ENCODE assay signal across 8 mouse cellular contexts in genomic region chr13:35886121-35886725, GRCm38 (mm10). TPM values are rescaled to one million over a fixed set of nuclear protein-coding genes. Genes with fewer than 3 reads are reported as not detected.
DNase-seq lines count a peak whose midpoint lies in the region; ATAC-seq and TF ChIP-seq lines count a peak whose summit lies in the region.

No protein-coding gene starts in this region.

- no peak overlapping the region for H3K9ac ChIP-seq in forebrain, embryonic 11.5 days (ENCODE audit: low read length)
- H3K9ac ChIP-seq in forebrain, embryonic 13.5 days, result no peak overlapping the region
- H3K9ac ChIP-seq in kidney, postnatal 0 days (ENCODE audit: low read depth, low read length), result no peak overlapping the region

- H3K36me3 ChIP-seq in forebrain, embryonic 11.5 days (ENCODE audit: control insufficient read depth, insufficient read depth, low read length), result no peaks in the 10 kb centered on the region
- no peaks in the 10 kb centered on the region for H3K36me3 ChIP-seq in forebrain, embryonic 13.5 days (ENCODE audit: poor library complexity, severe bottlenecking)
- H3K36me3 ChIP-seq in kidney, postnatal 0 days (ENCODE audit: insufficient read depth, low read length), result no peaks in the 10 kb centered on the region

- H3K4me3 ChIP-seq in forebrain, embryonic 11.5 days (ENCODE audit: low read depth, low read length), result no peak overlapping the region
- H3K4me3 ChIP-seq in forebrain, embryonic 13.5 days, result no peak overlapping the region
- H3K4me3 ChIP-seq in kidney, postnatal 0 days (replicated peaks; ENCODE audit: low read depth, low read length), result no peak overlapping the region

- 39% methylated on average over 15 of the region's 15 CpGs for WGBS in forebrain, embryonic 11.5 days
- WGBS in forebrain, embryonic 13.5 days, result 35% methylated on average over 15 of the region's 15 CpGs
- WGBS in kidney, postnatal 0 days, result 30% methylated on average over 15 of the region's 15 CpGs

- no peaks in the 10 kb centered on the region for H3K27me3 ChIP-seq in forebrain, embryonic 11.5 days (ENCODE audit: control insufficient read depth, insufficient read depth, low read length)
- H3K27me3 ChIP-seq in forebrain, embryonic 13.5 days, result no peaks in the 10 kb centered on the region
- no peaks in the 10 kb centered on the region for H3K27me3 ChIP-seq in kidney, postnatal 0 days (ENCODE audit: insufficient read depth, low read length)

- H3K4me2 ChIP-seq in forebrain, embryonic 11.5 days (ENCODE audit: low read depth, low read length, severe bottlenecking), result no peak overlapping the region
- H3K4me2 ChIP-seq in forebrain, embryonic 13.5 days, result no peak overlapping the region
- H3K4me2 ChIP-seq in kidney, postnatal 0 days (ENCODE audit: low read length), result no peak overlapping the region

- H3K27ac ChIP-seq in forebrain, embryonic 11.5 days (ENCODE audit: low read depth, low read length), result no peak overlapping the region
- H3K27ac ChIP-seq in forebrain, embryonic 13.5 days, result no peak overlapping the region
- H3K27ac ChIP-seq in kidney, postnatal 0 days, result no peak overlapping the region

- TF ChIP-seq CTCF in kidney, postnatal 0 days (IDR thresholded peaks at IDR 0.05; ENCODE audit: low read depth), result peak; percentile 72

- no peak for ATAC-seq in forebrain, embryonic 11.5 days (replicated peaks; ENCODE audit: low FRiP score)
- no peak for ATAC-seq in forebrain, embryonic 13.5 days
- no peak for ATAC-seq in kidney, postnatal 0 days (replicated peaks; ENCODE audit: low FRiP score, low read depth)

- peak; percentile 69 for DNase-seq in forebrain, embryonic 11.5 days (ENCODE audit: low spot score)
- peak; percentile 71 to 72 for DNase-seq in B cell, adult 2 months
- peak; percentile 26 to 53 for DNase-seq in adrenal gland, postnatal 4 days (ENCODE audit: low spot score in 2 of 2)
- DNase-seq in gastrocnemius, postnatal 10 days, result peak; percentile 66
- DNase-seq in kidney, postnatal 0 days (ENCODE audit: low spot score), result peak; percentile 32
- DNase-seq in lung, postnatal 4 days, result peak; percentile 64 to 68
- peak; percentile 61 for DNase-seq in thymus, postnatal 14 days

- no peaks in the 10 kb centered on the region for H3K9me3 ChIP-seq in forebrain, embryonic 11.5 days (ENCODE audit: control insufficient read depth, low read length)
- H3K9me3 ChIP-seq in forebrain, embryonic 13.5 days (replicated peaks), result peaks cover 5% of the 10 kb centered on the region; the same call in 1 of the 2 replicates
- H3K9me3 ChIP-seq in kidney, postnatal 0 days (replicated peaks; ENCODE audit: low read length), result no peaks in the 10 kb centered on the region

- no peaks in the 10 kb centered on the region for H3K4me1 ChIP-seq in forebrain, embryonic 11.5 days (replicated peaks; ENCODE audit: control insufficient read depth, insufficient read depth, low read length)
- H3K4me1 ChIP-seq in forebrain, embryonic 13.5 days, result no peaks in the 10 kb centered on the region
- H3K4me1 ChIP-seq in kidney, postnatal 0 days (replicated peaks; ENCODE audit: insufficient read depth, low read length), result no peaks in the 10 kb centered on the region

RNA-seq across cellular contexts. Expression of gene Rpp40, which starts 19.9 kb away (rescaled TPM):
- polyA plus RNA-seq in forebrain, embryonic 11.5 days (2014; fragmentation: Nextera tagmentation; extraction: Ambion mirVana), result 19.8 and 21.7 TPM in 2 replicates
- polyA plus RNA-seq in forebrain, embryonic 13.5 days (2015; fragmentation: Nextera tagmentation; extraction: Ambion mirVana), result 10.5 and 12.7 TPM in 2 replicates
- total RNA-seq in adrenal gland, postnatal 4 days (2021), result 10 to 100 TPM; 16.2 to 17.9 TPM
- total RNA-seq in gastrocnemius, postnatal 10 days (2021), result 10 to 100 TPM; 10.8 to 13.5 TPM
- 13.6 and 16.3 TPM in 2 replicates for polyA plus RNA-seq in kidney, postnatal 0 days (2015; fragmentation: Nextera tagmentation; extraction: Ambion mirVana)
